Mouse (Mus musculus) cerebellum, postnatal 14 days (tissue): ENCODE results near the gene Fam234b.

Experiments
- DNase-seq, 2 experiments: peaks; one replicate each; pipeline ENCODE4 v3.0.0; 2021; ENCODE audit warnings: mixed read lengths in 2 of 2

Fam234b gene

GRCm38 (mm10) chr6:135197921-135198532 is at the start of gene Fam234b, which contains the start of gene Hebp1:
Gene Fam234b (plus strand): TSS chr6:135197977.
Gene Hebp1 (minus strand): TSS chr6:135198022.
- DNase-seq, result peak; percentile 91 to 93

DNA sequence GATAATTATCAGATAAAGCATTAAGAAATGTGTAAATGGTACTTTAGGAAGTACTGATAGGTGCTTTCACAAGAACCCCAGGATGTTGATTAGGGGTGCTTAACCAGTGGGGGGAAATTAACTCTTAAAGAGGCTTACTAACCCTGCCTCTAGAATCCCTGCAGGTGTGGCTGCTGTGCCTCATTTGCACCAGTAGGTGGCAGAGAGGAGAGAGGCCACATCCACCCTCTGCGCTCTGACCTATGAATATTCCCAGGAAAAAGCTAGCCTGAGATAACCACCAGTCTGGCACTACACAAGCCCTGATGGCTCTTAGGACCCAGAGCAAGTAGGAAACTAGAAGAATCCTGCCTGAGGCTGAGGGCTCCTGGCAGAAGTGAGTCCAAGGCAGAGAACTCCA is 49.3 kb upstream of the Fam234b start:
- peak; percentile 43 to 67 for DNase-seq

GRCm38 (mm10) chr6:135149175-135149574 is 48.6 kb upstream of the Fam234b start:
- DNase-seq, result no peak

DNA sequence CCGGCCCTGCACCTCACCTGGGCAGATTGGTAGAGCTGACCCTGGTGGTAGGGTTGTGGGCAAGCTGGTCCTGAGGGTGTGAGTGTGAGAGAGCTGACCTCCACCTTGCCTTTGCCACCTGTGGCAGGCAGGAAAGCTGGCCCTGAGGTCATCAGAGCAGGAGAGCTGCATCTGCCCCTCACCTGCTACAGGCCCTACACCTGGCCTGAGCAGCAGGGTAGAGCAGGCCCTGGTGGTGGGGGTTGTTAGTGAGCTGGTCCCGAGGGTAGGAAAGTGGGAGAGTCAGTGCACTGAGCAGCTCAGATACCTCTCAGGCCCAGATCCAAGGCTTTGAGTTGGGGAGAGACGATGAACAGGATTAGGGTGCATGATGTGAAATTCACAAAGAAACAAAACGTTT is 48.1 kb upstream of the Fam234b start:
- DNase-seq, result no peak

DNA sequence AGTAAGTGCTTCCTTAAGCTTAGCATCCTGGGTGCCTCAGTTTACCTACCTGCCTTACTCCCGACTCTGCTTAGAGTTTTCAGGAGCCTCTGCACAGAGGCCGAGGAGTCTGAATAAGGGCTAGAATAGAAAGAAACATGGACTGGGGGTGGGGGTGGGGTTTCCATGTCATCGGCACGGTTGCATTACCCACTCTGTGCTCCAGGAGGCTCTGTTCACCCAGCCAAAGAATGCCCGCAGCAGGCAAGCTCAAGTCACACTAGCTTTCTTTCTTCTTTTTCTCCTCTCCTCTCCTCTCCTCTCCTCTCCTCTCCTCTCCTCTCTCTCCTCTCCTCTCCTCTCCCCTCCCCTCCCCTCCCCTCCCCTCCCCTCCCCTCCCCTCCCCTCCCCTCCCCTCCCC is 47.5 kb upstream of the Fam234b start:
- peak; percentile 31 to 51 for DNase-seq

DNA sequence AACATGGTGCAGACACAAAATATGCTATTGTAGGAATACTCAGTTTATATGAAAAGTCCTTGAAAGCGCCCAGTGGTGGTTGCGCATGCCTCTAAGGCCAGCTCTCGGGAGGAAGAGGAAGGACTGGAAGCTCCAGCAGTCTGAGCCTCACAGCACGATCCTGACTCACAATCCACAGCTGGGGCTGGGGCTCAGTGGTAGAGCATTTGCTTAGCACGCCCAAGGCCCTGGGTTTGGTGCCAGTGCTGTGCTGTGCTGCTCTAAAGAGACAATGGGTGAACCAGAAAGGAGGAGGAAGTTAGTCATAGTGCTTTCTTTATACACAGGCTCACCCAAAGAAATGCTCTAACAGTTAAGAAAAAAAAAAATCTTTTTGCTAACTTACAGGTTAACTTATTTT is 44.1 kb upstream of the Fam234b start:
- DNase-seq, result no peak

GRCm38 (mm10) chr6:135156597-135156996 is 41.2 kb upstream of the Fam234b start:
- DNase-seq, result no peak

- no peak for DNase-seq
Observed at GRCm38 (mm10) chr6:135157496-135157895, 40.3 kb upstream of the Fam234b start.

- no peak for DNase-seq
Observed at GRCm38 (mm10) chr6:135158509-135158908, 39.3 kb upstream of the Fam234b start.

- no peak for DNase-seq
Observed at GRCm38 (mm10) chr6:135161356-135161755, 36.4 kb upstream of the Fam234b start.

DNA sequence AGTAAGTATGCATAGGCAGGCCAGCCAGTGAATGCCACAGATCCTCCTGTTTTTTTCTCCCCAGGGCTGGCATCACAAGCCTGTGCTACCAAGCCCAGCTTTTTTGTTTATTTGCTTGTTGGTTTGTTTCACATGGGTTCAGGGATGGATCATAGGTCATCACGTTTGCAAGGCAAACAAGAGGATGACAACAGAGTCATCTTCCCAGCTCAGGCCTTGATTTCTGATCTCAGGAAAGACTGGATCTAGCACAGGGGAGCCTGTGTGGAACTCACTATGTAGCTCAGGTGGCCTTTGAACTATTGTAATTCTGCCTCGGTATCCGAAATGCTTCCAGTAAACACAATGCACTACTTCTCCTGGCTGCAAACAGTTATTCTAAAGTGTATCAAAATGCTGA is 35.5 kb upstream of the Fam234b start:
- no peak for DNase-seq

GRCm38 (mm10) chr6:135162861-135163260 is 34.9 kb upstream of the Fam234b start:
- no peak for DNase-seq

DNA sequence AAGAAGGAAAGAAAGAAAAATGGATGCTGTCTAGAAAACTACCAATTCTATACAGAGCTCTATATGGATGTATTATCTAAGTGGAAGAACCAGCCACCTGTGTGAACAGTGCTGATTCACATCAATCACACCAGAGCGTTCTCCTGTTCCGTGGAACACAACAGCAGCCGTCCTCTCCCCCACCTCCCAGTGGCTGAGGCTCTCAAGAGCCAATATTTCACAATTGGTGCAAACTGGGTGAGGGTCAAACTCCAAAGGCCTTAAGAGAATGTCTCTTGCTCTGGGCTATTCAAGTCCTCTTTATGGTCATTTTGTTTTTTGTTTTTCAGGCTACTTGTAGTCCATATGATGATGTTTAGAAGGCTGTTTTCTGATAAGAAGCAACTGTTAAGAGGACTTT is 32.6 kb upstream of the Fam234b start:
- no peak for DNase-seq

DNA sequence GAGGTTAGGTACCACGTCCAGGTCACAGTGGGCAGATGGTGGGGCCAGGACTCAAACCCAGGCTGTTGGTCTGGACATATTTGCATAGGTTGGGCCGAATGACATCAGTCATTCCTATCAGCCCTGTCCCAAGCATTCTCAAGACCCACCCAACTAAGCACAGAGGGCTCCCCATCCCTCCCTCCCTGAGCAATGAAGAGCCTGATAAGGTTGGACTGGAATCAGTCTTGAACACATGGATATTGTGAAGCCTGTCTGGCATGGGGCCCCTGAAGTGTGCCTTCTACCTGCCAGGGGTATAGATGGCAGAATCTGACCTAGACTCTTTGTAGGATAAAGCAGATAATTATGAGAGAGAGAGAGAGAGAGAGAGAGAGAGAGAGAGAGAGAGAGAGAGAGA is 32.1 kb upstream of the Fam234b start:
- no peak for DNase-seq

- DNase-seq, result no peak
Observed at GRCm38 (mm10) chr6:135166262-135166661, 31.5 kb upstream of the Fam234b start.

DNA sequence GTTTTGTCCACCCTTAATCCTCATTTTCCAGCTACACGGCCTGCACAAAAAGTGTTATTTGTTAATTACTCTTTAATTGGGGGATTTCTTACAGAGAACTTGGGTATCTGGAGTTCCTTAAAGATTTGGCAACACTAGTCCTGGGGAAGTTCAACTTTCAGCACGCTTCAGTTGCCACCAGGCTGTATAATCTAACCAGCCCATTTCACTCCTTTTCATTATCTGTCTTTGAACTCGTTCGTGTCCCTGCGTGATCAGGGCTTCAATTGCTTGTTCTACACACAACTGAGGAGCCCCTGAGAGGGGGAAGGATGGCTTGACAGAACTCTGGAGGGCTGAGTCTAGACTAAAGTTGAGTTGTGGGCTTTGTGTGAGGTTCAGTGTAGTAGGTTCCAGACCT is 31.1 kb upstream of the Fam234b start:
- no peak for DNase-seq

DNA sequence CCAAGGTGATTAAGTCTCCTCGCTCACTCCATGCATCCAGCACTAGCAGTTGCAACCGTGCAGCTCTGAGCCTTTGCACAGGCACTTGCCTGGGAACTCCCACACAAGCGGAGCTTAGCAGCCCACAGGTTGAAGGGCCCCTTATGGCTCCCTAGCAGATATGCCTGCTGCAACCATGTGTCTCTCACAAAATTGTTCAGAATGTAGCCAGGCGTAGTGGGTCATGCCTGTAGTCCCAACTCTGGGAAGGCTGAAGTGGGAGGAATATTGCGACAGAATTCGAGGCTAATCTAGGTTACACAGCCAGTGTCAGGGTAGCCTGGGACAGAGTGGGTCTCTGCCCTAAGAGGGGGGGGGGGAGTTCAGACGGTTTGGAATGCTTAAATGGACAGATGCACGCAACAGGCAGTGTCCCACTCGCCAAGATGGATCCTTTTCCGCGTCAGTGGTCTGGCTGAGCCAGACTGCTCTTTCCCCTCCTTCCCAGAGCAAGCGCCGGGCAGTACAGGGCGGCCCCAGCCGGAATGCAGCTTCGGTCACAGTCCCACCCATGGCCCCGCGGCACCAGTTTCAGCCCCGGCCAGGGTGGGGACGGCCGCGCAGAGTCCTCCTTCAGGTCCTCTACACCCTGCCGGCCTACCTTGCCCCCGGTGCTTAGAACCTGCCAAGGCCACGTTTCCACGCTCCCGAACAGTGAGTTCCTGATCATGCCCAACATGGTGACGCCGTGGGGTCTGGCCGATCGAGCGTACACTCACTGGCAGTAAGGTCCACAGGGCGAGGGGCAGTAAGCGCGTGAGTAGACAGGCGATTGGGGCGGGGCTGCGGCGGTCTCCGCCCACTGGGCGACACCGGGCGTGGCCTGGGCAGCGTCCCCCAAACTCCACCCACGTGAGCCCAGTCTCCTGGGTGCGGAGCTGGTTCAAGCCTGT is 30.1 kb upstream of the Fam234b start:
- peak; percentile 89 to 93 for DNase-seq

- peak in 1 of 2 experiments; percentile 17 for DNase-seq
Observed at GRCm38 (mm10) chr6:135168471-135168870, 29.3 kb upstream of the Fam234b start.

DNA sequence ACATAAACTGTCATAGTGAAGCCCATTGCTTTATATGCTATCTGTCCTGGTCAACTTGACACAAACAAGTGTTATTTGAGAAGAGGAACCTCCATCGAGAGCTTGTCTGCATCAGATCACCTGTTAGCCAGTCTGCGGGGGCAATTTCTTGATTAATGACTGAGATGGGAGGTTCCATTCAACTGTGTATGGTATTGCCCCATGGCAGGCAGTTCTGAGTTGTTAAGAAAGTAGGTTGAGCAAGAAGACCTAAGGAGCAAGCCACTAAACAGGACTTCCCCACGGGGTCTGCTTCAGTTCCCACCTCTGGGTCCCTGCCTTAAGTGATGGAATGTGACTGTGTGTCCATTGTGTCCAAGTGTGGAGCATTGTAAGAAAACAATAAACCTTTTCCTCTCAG is 28.5 kb upstream of the Fam234b start:
- DNase-seq, result no peak

- DNase-seq, result no peak
Observed at GRCm38 (mm10) chr6:135171736-135172135, 26.0 kb upstream of the Fam234b start.

DNA sequence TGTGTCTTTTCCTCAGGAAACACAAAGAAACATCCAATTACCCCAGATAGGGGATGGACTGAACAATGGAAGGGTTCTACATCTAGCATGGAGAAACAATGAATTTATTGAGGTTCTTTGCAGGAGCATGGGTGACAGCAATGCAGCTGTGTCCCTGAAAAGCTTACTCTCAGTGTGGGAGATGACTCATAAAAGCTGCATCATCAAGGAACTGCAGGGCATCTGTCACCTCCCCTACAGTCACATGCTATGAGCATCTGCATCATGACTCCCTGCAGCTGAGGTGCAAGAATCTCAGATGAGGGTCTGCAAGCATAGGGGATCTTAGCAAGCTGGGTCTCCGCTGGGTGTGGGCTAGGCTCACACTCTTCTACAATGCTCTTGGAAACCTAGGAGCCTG is 22.8 kb upstream of the Fam234b start:
- DNase-seq, result no peak

GRCm38 (mm10) chr6:135177271-135177670 is 20.5 kb upstream of the Fam234b start:
- DNase-seq, result no peak

DNA sequence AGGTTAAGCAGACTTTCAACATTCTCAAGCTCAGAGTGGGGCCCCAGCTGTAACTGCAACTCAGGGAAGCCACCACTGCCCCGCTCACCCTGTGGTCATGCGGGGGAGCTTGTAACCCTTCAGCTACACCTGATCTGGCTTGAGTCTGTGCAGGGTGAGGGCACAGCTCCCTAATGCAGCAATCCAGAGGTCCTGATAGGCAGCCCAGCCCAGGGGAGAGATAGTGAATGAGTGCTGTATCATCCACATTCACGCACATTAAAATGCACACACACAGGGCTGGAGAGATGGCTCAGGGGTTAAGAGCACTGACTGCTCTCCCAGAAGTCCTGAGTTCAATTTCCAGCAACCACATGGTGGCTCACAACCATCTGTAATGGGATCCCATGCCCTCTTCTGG is 19.2 kb upstream of the Fam234b start:
- DNase-seq, result no peak

GRCm38 (mm10) chr6:135182925-135183324 is 14.9 kb upstream of the Fam234b start:
- DNase-seq, result no peak
